Mouse (Mus musculus) left cerebral cortex, adult 9 months (tissue): ENCODE results near the gene Bpifb1.
"Not testable (repeated sequence)": the region's sequence is repeated elsewhere in the genome, so short reads cannot be mapped to it uniquely, and the experiment has no call there.

Source experiments
- DNase-seq, 2 experiments: peaks; one replicate each; pipeline ENCODE4 v3.0.0; 2022; ENCODE audit warnings: low spot score in 2 of 2

Bpifb1 gene

DNA sequence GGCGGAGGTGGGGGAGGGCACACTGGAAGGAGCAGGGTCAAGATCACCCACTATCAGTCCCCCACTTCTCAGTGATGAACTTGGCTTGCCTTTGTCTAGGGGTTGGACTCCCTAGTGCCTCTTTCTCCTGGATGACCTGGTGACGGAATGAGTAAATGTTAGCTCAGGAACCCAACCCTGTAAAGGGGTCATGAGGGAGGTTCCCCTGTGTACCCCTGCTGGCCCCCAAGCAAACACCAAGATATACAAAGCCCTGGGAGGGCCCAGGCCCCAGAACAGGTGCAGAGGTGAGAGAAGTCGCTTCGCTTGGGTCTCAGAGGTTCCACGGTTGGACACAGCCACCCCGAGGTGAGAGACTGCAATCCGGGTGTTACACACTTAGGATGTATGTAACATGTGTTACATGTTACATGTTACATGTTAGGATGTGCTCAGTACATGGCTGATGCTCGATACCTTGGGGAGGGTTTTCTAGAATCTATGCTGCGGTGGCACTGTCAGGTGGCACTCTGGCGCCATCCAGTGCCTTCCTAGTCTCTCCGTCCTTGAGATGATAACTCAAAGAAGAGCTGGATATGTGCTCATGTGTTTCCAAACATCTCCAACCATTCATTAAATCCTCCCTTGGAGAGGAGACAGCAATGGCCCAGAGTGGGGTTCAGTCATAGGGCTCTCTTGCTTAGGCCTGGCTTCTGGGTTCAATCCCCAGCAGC is at the start of gene Bpifb1:
Bpifb1 (plus strand) TSS at position 273 of the 713 bp plus-strand sequence.
- DNase-seq: no peak

DNA sequence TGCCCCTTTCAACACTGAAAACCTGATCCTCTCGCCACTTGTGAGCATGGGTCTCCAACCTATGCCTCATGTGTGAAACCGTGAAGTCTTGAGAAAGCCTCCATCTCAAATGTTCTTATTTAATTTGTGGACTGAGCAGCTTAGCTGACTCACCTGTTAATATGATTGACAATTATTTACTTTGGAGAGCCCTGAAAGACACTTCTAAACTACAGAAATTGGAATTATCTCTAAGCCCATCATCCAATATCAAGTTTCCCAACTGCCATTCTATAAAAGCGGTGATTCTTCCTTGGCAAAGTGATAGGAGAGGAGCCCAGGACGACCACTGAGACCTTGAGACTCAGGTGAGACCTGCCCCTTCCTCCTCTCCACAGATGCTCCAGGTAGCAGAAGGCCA is 48.0 kb upstream of the Bpifb1 start, which contains the start of gene Bpifa1:
Bpifa1 (plus strand) TSS at position 301 of the 400 bp plus-strand sequence.
- DNase-seq: no peak

DNA sequence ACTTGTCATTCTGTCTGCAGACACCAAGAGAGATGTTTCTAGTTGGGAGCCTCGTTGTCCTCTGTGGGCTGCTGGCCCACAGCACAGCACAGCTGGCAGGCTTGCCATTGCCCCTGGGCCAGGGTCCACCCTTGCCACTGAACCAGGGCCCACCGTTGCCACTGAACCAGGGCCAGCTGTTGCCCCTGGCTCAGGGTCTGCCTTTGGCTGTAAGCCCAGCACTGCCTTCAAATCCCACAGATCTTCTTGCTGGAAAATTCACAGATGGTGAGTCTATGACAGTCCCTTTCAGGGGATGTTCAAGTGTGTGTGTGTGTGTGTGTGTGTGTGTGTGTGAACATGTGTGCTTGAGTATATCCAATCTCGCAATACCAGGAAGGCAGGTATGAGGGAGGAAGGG is 46.9 kb upstream of the Bpifb1 start:
- no peak for DNase-seq

DNA sequence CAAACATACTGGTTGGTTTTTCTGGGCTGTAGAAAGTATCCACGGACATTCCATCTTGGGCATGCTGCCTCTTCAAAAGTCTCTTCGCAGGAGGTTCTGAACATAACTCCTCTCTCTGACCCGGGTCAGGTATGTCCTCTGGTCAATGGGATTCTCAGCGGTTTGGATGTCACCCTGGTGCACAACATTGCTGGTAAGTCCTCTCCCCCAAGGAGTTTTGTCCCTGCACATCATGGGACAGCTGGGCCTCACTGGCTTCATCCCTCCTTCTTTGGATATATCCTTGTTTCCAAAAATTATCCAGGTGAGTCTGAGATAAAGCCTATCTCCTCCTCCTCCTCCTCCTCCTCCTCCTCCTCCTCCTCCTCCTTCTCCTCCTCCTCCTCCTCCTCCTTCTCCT is 43.1 kb upstream of the Bpifb1 start:
- DNase-seq: no peak

DNA sequence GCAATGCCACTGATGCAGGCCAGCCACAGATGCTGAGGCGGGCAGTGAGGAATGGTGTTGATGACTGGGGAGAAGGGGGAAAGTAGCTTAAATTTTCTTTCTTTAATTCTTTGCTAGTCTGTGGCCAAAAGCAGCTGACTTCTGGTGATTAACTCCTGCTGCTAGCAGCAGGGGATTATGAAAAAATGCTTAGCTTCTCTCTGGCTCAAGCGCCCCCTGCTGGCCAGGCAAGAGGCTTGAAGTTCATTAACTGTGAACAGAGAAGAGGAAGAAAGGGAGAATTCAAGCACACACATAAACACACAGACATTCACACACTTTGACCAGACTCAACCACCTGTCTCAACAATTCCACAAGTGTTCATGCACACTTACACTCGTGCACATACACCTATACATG is 32.2 kb upstream of the Bpifb1 start:
- peak in 1 of 2 experiments; percentile 21 for DNase-seq

DNA sequence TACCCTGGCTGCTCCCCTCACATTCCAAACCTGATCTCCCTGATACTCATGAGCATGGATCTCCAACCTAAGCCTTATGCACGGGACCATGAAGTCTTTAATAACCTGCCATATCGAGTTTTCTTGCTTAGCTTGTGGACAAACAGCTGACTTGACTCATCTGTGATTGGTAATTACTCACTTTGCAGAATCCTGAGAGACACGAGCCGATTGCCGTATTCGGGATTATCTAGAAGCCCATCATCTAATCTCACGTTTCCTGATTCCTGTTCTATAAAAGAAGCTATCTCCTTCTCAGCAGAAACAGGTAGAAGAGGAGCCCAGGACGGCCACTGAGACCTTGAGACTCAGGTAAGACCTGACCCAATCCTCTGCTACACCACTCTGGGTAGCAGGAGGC is 28.3 kb upstream of the Bpifb1 start, which contains the start of gene Bpifa5:
Bpifa5 (plus strand) TSS at position 301 of the 400 bp plus-strand sequence.
- no peak for DNase-seq

DNA sequence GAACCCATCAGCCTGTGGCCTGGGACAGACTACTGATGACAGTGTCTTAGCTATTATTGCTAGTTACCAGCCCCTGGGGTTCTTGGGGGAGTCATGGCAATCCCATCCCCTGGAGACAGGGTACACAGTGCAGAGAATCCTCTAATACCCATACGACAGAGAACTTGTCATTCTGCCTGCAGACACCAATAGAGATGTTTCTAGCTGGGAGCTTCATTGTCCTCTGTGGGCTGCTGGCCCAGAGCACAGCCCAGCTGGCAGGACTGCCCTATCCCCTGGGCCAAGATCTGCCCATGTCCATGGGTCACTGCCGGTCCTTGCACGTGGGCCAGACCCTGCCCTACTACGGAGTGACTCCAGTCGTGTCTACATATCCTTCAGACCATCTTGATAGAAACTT is 27.3 kb upstream of the Bpifb1 start:
- no peak for DNase-seq

DNA sequence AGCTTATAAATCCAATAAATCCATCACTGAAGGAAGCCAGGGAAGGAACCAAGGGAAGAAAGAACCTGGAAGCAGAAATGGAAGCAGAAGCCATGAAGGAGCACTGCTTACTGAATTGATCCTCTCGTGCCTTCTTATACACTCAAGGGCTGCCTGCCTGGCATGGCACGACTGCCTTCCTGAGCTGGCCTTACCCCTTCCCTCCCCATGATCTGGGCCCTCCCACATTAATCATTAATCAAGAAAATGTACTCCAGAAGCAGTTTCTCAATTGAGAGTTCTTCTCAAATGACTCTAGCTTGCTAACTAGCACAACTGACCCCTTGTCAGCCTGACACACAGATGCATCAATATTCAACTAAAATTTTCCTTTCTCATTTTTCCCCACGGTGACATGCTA is 21.4 kb upstream of the Bpifb1 start:
- no peak for DNase-seq

DNA sequence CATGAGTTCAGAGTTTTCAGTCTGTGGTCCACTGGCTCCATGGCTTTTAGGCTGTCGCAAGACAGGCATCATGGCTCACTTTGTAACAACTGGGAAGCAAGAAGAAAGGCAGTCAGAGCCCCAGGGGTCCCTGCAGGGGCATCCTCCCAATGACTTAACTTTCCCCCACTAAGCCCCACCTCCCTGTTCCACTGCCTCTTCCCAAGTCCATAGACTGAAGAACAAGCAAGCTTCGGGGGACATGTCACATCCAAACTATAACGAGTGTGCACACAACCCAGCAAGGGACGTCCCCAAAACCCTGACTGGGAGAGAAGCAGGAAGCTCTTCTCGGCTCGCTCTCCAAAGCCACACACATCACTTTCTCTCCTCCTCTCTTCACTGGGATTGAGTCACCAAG is 19.0 kb upstream of the Bpifb1 start:
- DNase-seq: no peak

DNA sequence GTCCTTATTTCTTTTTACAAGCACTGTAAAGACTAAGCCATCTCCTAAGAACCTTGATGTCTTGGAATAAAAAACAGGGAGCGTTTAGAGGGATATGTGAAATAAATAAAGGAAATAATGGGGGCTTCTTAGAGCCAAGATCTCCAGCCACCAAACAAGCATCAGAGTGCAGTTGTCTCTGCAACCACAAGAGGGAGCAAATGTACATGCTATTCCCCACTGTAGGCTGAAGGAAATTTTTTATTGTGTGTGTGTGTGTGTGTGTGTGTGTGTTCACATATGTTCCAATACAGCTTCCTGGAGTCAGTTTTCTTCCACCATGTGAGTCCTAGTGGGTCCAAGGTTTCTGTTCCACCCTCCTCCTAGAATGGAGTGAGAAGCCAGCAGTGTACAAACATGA is 17.3 kb upstream of the Bpifb1 start:
- peak in 1 of 2 experiments; percentile 39 for DNase-seq

DNA sequence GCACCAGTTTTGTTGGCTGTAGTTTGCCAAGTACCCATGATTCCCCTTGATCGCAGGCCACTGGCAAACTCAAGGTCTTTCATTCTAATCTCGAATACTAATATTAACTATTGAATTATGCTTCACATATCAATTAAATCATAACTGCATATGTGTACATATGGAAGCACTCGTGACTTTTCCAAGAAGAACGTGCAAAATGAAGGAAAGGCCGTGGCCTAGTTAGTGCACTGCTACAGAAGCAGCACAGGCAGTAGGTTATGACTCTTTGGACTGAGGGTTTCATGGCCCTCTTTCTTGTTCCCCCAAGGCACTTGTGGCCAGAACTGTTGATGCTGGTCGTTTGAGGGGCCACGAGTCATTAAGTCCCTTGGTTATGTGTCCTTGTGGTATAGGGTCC is 8.7 kb upstream of the Bpifb1 start:
- not testable (repeated sequence) for DNase-seq

DNA sequence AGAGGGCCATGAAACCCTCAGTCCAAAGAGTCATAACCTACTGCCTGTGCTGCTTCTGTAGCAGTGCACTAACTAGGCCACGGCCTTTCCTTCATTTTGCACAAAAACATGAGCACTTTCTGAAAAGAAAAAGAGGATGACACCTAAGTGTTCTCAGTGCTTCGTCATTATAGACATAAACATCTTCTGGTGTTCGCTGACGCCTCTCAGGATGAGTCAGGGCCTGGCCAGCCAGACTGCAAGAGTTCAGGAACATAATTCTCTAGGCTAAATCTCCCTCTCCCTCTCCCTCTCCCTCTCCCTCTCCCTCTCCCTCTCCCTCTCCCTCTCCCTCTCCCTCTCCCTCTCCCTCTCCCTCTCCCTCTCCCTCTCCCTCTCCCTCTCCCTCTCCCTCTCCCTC is 7.6 kb upstream of the Bpifb1 start:
- DNase-seq: peak in 1 of 2 experiments; percentile 33

DNA sequence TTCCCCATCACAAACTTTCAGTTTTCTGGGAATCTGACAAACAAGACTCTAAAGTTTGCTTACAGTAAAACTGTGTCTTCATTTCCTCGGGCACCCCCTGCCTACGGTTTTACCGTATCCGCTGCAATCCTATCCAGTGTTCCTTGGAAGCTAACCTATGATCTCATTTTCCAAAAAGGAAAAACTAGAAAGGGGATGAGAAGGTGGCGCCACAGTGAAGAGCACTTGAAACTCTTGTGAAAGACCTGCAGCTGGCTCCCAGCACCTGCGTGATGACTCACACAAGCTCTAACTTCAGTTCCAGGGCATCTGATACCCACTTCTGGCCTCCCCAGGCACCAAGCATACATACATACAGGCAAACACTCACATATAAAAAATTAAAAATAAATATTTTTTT is 5.3 kb upstream of the Bpifb1 start:
- no peak for DNase-seq

DNA sequence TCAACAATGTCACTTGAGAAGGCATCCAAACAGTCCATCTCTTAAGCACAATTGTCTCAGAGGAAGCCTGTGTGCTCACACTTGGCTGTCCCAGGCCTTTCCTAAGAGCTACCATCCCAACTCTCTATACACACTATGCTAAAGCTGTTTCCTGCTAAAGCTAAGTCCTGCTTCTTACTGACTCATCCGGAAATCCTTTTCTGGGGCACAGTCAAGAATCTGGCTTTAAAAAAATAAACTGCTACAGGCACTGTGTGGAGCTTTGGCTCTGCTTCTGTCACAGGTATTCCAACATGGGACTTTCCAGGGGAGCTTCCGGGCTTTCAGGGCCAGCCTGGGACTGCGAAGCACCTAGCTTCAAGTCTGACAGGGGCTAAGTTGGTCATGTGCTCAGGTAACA is 4.9 kb upstream of the Bpifb1 start:
- DNase-seq: no peak

DNA sequence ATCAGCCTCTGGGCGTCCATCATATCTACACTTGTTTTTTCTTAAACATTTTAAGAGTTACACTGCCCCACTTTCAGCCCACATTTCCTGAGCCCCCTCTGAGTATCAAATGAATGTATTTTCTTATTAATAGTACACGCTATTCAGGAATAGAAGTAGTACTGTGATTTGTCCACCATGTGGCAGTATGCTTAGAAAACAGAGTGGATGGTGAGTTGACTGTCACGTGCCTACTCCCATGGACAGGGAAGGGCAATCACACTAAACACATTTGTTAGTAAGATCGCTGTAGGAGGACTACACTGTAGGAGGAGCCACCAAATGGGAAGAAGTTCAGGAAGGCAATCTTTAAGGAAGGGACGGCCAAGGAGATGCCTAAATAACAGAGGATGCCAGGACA is 3.1 kb upstream of the Bpifb1 start:
- DNase-seq: no peak

DNA sequence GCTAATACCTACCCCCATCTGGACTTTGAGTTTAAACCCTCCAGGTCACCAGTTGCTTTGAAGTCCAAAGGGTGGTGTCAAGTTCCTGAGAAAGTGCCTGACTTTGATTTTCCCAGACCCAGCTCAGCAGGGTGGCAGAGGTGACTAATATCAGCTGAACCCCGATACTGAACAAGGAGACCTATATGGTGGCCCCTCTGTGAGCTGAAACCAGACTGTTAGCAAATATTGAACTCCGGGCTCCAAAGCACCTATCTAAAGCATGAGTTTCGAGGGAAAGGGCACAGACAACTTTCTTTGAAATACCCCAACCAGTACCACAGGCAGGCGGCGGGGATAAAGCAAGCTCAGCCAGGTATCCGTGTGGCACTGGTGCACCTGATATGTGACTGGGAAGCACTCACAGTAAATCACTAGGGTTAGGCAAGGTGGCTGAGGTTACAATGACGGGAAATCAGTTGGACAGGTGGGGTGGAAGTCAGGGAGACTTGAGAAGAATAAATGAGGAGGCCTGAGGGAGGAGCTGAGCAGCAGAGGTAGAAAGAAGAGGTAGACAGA is 662 bp upstream of the Bpifb1 start:
- no peak for DNase-seq

DNA sequence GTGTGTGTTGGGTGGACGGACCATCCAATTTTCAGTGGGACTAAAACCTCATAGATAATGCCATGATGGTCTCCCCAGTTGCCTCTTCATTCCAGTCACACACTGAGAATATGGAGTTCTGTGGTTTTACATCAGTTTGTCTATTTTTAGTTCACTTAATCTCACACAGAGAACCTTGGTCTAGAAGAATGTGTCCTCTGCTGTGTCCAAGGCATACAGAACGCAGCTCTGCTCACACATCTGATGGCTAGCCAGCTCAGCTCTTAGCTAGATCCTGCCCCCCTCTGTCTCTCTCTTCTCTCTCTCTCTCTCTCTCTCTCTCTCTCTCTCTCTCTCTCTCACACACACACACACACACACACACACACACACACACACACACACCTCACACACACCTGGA is 1.5 kb downstream of the Bpifb1 start:
- no peak for DNase-seq

DNA sequence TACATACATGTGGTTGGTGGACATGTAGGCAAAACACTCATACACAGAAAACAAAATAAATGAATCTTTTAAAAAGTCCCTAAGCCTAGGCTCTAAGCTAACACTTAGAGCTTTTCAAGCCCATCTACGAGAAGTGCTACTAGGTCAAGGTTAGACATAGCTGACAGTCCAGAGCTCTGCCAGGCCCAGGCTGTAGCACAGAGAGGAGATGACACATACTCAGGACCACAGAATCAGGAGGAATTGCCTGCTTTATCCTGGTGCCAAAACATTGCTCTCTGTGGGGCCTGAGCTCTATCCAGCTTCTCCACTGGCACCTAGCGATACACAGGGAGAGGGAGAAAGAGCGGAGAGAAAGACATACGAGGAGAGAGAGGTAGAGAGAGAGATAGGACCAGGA is 2.5 kb downstream of the Bpifb1 start:
- no peak for DNase-seq

DNA sequence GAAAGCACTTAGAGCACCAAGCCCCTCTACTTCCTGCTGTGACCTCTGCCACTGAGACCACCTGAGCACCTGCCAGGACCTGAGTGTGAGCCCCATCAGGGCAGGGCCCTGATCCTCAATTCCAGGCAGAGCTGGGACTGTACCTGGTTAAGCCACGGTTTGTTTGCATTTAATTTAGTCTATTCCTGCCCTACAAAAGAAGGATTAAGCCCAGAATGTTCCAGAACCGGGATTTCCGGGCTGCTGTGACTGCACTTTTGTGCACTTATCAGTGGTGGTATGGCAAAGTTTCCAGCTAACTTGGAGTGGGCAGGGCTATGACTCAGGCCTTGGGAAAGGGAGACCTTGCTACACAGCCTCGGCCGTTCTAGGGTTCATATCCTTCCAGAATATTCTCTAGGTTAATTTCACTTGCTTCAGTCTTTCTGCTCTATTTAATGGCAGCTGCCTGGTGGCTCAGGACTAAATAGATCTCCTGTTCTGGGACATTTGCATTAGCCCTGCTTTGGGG is 3.4 kb downstream of the Bpifb1 start:
- DNase-seq: no peak

DNA sequence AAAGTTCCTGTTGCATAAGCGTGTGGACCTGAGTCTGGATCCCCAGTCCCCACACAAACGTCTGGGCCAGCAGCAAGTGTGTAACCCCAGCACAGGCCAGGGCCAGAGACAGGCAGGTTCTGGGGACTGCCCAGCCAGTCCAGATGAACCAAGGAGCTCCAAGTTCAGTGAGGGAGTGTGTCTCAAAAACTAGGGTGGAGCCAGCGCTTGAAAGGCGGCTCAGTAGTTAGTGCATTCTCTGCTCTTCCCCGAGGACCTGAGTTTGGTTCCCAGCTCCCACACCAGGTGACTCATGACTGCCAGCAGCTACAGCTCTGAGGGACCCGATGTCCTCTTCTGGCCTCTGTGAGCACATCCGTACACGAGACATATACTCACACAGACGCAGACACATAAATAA is 6.4 kb downstream of the Bpifb1 start:
- DNase-seq: no peak

DNA sequence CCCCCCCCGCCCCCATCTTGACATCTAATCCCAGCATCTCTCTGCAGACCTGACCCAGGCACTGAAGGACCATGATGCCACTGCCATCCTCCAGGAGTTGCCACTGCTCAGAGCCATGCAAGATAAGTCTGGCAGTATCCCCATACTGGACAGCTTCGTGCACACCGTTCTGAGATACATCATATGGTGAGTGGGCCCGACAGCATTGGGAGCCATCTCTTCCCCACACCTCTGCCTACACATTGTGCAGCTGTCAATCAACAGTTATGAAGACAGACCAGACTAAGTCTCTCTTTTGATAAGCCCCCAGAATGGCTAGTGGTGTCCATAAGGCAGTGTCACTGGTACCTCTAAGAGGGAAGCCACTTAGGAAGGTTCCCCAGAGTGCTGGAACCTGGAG is 14.0 kb downstream of the Bpifb1 start:
- peak in 1 of 2 experiments; percentile 23 for DNase-seq

DNA sequence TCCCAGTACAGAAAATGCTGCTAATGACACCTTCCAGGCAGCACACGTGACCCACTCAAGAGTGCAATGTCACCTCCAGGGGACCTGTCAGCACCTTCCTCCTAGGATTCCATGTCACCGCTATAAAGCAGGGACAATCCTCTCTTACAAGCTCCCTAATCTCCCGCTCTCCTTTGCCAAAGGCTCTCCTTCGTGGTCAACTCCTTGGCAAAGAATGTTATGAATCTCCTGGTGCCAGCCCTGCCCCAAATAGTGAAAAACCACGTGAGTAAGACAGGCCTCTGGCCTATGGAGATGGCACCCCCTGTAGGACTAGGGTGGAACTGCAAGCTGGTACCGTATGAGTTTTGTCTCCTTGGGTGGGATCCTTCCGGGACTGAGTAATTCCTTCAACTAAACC is 16.3 kb downstream of the Bpifb1 start:
- DNase-seq: no peak

DNA sequence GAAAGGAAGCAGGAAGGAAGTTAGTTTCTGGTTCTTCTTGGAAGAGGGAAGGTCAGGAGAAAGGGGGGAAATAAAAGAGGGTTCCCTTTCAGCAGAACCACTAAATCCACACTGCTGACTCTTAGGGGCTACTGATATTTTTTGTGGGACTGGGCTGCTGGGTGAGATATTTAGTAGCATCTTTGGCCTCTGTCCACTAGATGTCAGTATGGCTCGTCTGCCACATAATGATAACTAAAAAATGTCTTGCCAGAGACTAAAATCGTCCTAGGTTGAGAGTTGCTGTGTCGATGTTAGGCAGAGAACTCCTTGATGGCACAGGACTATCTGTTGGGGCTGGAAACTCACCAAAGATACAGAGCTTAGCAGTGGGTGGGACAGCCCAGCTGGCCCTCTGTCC is 18.5 kb downstream of the Bpifb1 start:
- DNase-seq: peak in 1 of 2 experiments; percentile 26
